9 mouse cellular contexts compared by ENCODE assay signal in the genomic region with DNA sequence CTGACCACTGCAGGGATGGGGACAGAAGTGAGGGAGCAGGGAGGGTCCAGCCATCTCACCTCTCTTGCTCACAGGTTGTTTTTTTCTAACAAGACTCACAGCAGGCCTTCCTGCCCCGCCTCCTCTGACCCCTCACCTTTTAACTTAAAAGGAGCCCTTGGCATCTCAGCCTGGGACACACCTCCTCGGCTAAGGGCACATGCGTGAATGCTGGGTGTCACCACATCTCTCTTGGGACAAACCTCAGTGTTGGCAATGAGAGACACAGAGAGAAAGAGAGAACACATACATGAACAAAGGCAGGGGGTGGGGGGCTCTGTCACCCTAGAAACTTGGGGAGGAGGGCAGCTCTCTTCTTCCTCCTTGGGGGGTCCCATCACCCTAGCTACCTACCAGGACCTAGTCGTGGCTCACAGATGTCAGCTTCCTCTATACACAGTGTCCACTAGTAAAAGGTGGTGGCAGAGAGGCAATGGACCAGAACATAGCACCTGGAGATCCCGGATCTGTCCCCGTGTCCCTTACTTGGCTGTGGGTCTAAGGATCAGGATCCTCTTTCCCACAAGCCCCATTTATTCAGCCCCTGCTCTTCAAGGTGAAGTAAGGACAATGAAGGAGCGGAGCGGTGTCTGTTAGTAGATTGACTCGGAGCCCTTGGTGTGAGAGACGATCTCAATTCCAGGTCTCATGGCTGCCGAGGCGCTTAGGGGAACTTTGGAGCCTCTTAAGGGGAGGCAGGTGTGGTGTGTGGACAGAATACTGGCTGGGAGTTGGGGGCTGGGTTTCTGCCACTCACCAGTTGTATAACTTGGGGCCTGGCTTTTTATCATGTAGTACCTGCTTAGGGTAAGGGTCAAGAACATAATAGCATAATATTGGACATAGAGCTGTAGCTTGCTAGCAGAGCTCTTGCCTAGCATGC. TPM values are rescaled to one million over a fixed set of nuclear protein-coding genes. Genes with fewer than 3 reads are reported as not detected.
A peak's percentile ranks its signal among the peaks of the same experiment; 100 is the strongest.
DNase-seq lines count a peak whose midpoint lies in the region; ATAC-seq and TF ChIP-seq lines count a peak whose summit lies in the region.
"Had no signal": no experiment of that assay in that cellular context is flagged by ENCODE, and none has a peak within 500 bp of the region (broad histone marks: within the 10 kb centered on the region; RNA-seq: fewer than 3 reads in every experiment).

No protein-coding gene starts in this region.

- 49% methylated on average over 12 of the region's 12 CpGs for WGBS in forebrain, embryonic 12.5 days
- WGBS in kidney, embryonic 16.5 days, result 45% methylated on average over 12 of the region's 12 CpGs
- WGBS in neural tube, embryonic 15.5 days, result 44% methylated on average over 12 of the region's 12 CpGs

- no peak for TF ChIP-seq CTCF in left cerebral cortex, adult 2 months (IDR thresholded peaks at IDR 0.05)

- no peak for DNase-seq in left cerebral cortex, adult 2 months (ENCODE audit: extremely low spot score in 1 of 2, low spot score in 2 of 2)
- no peak for DNase-seq in left cerebral cortex, postnatal 25 days (ENCODE audit: low spot score in 2 of 2)
- no peak for DNase-seq in left cerebral cortex, postnatal 36 days (ENCODE audit: low spot score in 2 of 2)
- no peak for DNase-seq in urinary bladder, adult 2 months (ENCODE audit: low spot score)
- DNase-seq in ovary, adult 18-20 months (ENCODE audit: low spot score), result no peak

- H3K27me3 ChIP-seq in forebrain, embryonic 12.5 days, result no peaks in the 10 kb centered on the region
- H3K27me3 ChIP-seq in kidney, embryonic 16.5 days (ENCODE audit: insufficient read depth, low read length), result no peaks in the 10 kb centered on the region
- H3K27me3 ChIP-seq in neural tube, embryonic 15.5 days (replicated peaks), result no peaks in the 10 kb centered on the region

- intact Hi-C loops in left cerebral cortex, adult 2 months (cut with DNase I), result no loop called here
- intact Hi-C loops in left cerebral cortex, postnatal 25 days (cut with DNase I), result no loop called here
- intact Hi-C loops in left cerebral cortex, postnatal 36 days (cut with DNase I), result loop anchor here (2.0 kb wide), 1 partner anchor 37 kb away; no protein-coding TSS in a partner anchor

- H3K4me2 ChIP-seq in forebrain, embryonic 12.5 days, result peak overlapping the region; percentile 50
- H3K4me2 ChIP-seq in kidney, embryonic 16.5 days (replicated peaks; ENCODE audit: low read depth, low read length), result peak overlapping the region; percentile 41; the same call in 1 of the 2 replicates
- peak overlapping the region; percentile 94 for H3K4me2 ChIP-seq in neural tube, embryonic 15.5 days

- no peaks in the 10 kb centered on the region for H3K9me3 ChIP-seq in forebrain, embryonic 12.5 days
- H3K9me3 ChIP-seq in kidney, embryonic 16.5 days (ENCODE audit: low read length), result no peaks in the 10 kb centered on the region
- no peaks in the 10 kb centered on the region for H3K9me3 ChIP-seq in neural tube, embryonic 15.5 days (replicated peaks)

- H3K27ac ChIP-seq in left cerebral cortex, adult 2 months, result peak overlapping the region; percentile 100
- H3K27ac ChIP-seq in forebrain, embryonic 12.5 days, result peak overlapping the region; percentile 94
- H3K27ac ChIP-seq in kidney, embryonic 16.5 days (ENCODE audit: low read length), result peak overlapping the region; percentile 27
- peak overlapping the region; percentile 84 for H3K27ac ChIP-seq in neural tube, embryonic 15.5 days (replicated peaks)
- H3K27ac ChIP-seq: macrophage had no signal

- no peaks in the 10 kb centered on the region for H3K36me3 ChIP-seq in forebrain, embryonic 12.5 days (replicated peaks)
- H3K36me3 ChIP-seq in kidney, embryonic 16.5 days (ENCODE audit: insufficient read depth, low read length), result no peaks in the 10 kb centered on the region
- no peaks in the 10 kb centered on the region for H3K36me3 ChIP-seq in neural tube, embryonic 15.5 days

- H3K9ac ChIP-seq in forebrain, embryonic 12.5 days, result peak overlapping the region; percentile 55; the same call in 1 of the 2 replicates
- peak overlapping the region; percentile 3; the same call in 1 of the 2 replicates for H3K9ac ChIP-seq in kidney, embryonic 16.5 days (replicated peaks; ENCODE audit: low read length)
- H3K9ac ChIP-seq in neural tube, embryonic 15.5 days (replicated peaks), result peak overlapping the region; percentile 31

- peak overlapping the region; percentile 1 for H3K4me3 ChIP-seq in left cerebral cortex, adult 2 months
- no peak overlapping the region for H3K4me3 ChIP-seq in forebrain, embryonic 12.5 days (replicated peaks)
- H3K4me3 ChIP-seq in kidney, embryonic 16.5 days (ENCODE audit: low read length), result no peak overlapping the region
- H3K4me3 ChIP-seq in neural tube, embryonic 15.5 days (replicated peaks), result peak overlapping the region; percentile 31

- peaks cover 90% of the 10 kb centered on the region for H3K4me1 ChIP-seq in forebrain, embryonic 12.5 days
- H3K4me1 ChIP-seq in kidney, embryonic 16.5 days (ENCODE audit: insufficient read depth, low read length), result peaks cover 87% of the 10 kb centered on the region
- H3K4me1 ChIP-seq in neural tube, embryonic 15.5 days, result peaks cover 83% of the 10 kb centered on the region

- ATAC-seq in forebrain, embryonic 12.5 days (ENCODE audit: low FRiP score), result no peak
- ATAC-seq in kidney, embryonic 16.5 days (ENCODE audit: low FRiP score, low TSS enrichment), result no peak
- ATAC-seq in neural tube, embryonic 15.5 days (ENCODE audit: low FRiP score), result no peak

RNA-seq across cellular contexts. Expression of a gene that starts 5.8 kb away (rescaled TPM):
- 100 to 1,000 TPM; 730 to 768 TPM for total RNA-seq in left cerebral cortex, adult 2 months (2021)
- 100 to 1,000 TPM; 719 to 771 TPM for total RNA-seq in left cerebral cortex, postnatal 25 days (2021)
- 53.4 and 59.8 TPM in 2 replicates for polyA plus RNA-seq in forebrain, embryonic 12.5 days (2016; fragmentation: Nextera tagmentation; extraction: Ambion mirVana)
- polyA plus RNA-seq in kidney, embryonic 16.5 days (2015; fragmentation: Nextera tagmentation; extraction: Ambion mirVana), result 24.4 and 25.9 TPM in 2 replicates
- 104 and 125 TPM in 2 replicates for polyA plus RNA-seq in neural tube, embryonic 15.5 days (2015; fragmentation: Nextera tagmentation; extraction: Ambion mirVana)
- total RNA-seq in left cerebral cortex, postnatal 36 days (2021), result 100 to 1,000 TPM; 718 to 779 TPM
- polyA plus RNA-seq in urinary bladder, adult 2 months (2012; rRNA removed), result 62.2 and 88.1 TPM in 2 replicates

RNA-seq across cellular contexts. Expression of a gene that starts 17.0 kb away (rescaled TPM):
- total RNA-seq in left cerebral cortex, adult 2 months (2021), result 100 to 1,000 TPM; 126 to 134 TPM
- total RNA-seq in left cerebral cortex, postnatal 25 days (2021), result 100 to 1,000 TPM; 116 to 131 TPM
- polyA plus RNA-seq in forebrain, embryonic 12.5 days (2016; fragmentation: Nextera tagmentation; extraction: Ambion mirVana), result 88.1 and 95.0 TPM in 2 replicates
- polyA plus RNA-seq in kidney, embryonic 16.5 days (2015; fragmentation: Nextera tagmentation; extraction: Ambion mirVana), result 71.4 and 73.9 TPM in 2 replicates
- 59.6 and 60.9 TPM in 2 replicates for polyA plus RNA-seq in neural tube, embryonic 15.5 days (2015; fragmentation: Nextera tagmentation; extraction: Ambion mirVana)
- 100 to 1,000 TPM; 123 to 133 TPM for total RNA-seq in left cerebral cortex, postnatal 36 days (2021)
- 29.6 and 32.8 TPM in 2 replicates for polyA plus RNA-seq in urinary bladder, adult 2 months (2012; rRNA removed)

RNA-seq across cellular contexts. Expression of a gene that starts 28.9 kb away (rescaled TPM):
- 100 to 1,000 TPM in 1 of 2 experiments, 10 to 100 TPM in 1; 91.9 to 153 TPM for total RNA-seq in left cerebral cortex, adult 2 months (2021)
- total RNA-seq in left cerebral cortex, postnatal 25 days (2021), result 100 to 1,000 TPM in 1 of 2 experiments, 10 to 100 TPM in 1; 92.5 to 121 TPM
- 2.1 and 2.2 TPM in 2 replicates for polyA plus RNA-seq in forebrain, embryonic 12.5 days (2016; fragmentation: Nextera tagmentation; extraction: Ambion mirVana)
- 2.2 and 2.4 TPM in 2 replicates for polyA plus RNA-seq in kidney, embryonic 16.5 days (2015; fragmentation: Nextera tagmentation; extraction: Ambion mirVana)
- polyA plus RNA-seq in neural tube, embryonic 15.5 days (2015; fragmentation: Nextera tagmentation; extraction: Ambion mirVana), result 3.8 and 4.0 TPM in 2 replicates
- total RNA-seq in left cerebral cortex, postnatal 36 days (2021), result 100 to 1,000 TPM; 117 to 141 TPM
- 119 and 219 TPM in 2 replicates for polyA plus RNA-seq in urinary bladder, adult 2 months (2012; rRNA removed)

RNA-seq across cellular contexts. Expression of a gene that starts 45.1 kb away (rescaled TPM):
- not detected for total RNA-seq in left cerebral cortex, adult 2 months (2021)
- total RNA-seq in left cerebral cortex, postnatal 25 days (2021), result not detected
- 0.14 TPM in 1 of 2 replicates, not detected in the other for polyA plus RNA-seq in forebrain, embryonic 12.5 days (2016; fragmentation: Nextera tagmentation; extraction: Ambion mirVana)
- 0.11 TPM in 1 of 2 replicates, not detected in the other for polyA plus RNA-seq in kidney, embryonic 16.5 days (2015; fragmentation: Nextera tagmentation; extraction: Ambion mirVana)
- not detected in 2 replicates for polyA plus RNA-seq in neural tube, embryonic 15.5 days (2015; fragmentation: Nextera tagmentation; extraction: Ambion mirVana)
- total RNA-seq in left cerebral cortex, postnatal 36 days (2021), result not detected
- polyA plus RNA-seq in urinary bladder, adult 2 months (2012; rRNA removed), result 0.38 and 0.73 TPM in 2 replicates
- polyA plus RNA-seq: macrophage had no signal

RNA-seq across cellular contexts. Expression of a gene that starts 49.1 kb away (rescaled TPM):
- total RNA-seq in left cerebral cortex, adult 2 months (2021), result 100 to 1,000 TPM; 178 to 192 TPM
- total RNA-seq in left cerebral cortex, postnatal 25 days (2021), result 100 to 1,000 TPM; 190 to 193 TPM
- polyA plus RNA-seq in forebrain, embryonic 12.5 days (2016; fragmentation: Nextera tagmentation; extraction: Ambion mirVana), result 39.3 and 39.9 TPM in 2 replicates
- 23.7 and 24.2 TPM in 2 replicates for polyA plus RNA-seq in kidney, embryonic 16.5 days (2015; fragmentation: Nextera tagmentation; extraction: Ambion mirVana)
- 27.5 and 30.1 TPM in 2 replicates for polyA plus RNA-seq in neural tube, embryonic 15.5 days (2015; fragmentation: Nextera tagmentation; extraction: Ambion mirVana)
- total RNA-seq in left cerebral cortex, postnatal 36 days (2021), result 100 to 1,000 TPM; 169 to 193 TPM
- polyA plus RNA-seq in urinary bladder, adult 2 months (2012; rRNA removed), result 57.0 and 58.7 TPM in 2 replicates

Comparison
In these comparisons a context has a peak if more than half of its experiments do, and no peak if none do; other contexts are left out.
1. H3K27ac ChIP-seq: peak in every context shown above with its lines; median percentile 100 in left cerebral cortex, adult 2 months; 94 in forebrain, embryonic 12.5 days; 84 in neural tube, embryonic 15.5 days; 27 in kidney, embryonic 16.5 days.
2. H3K4me3 ChIP-seq: peak in left cerebral cortex, adult 2 months (single experiment) and neural tube, embryonic 15.5 days (single experiment); none in forebrain, embryonic 12.5 days (single experiment) and kidney, embryonic 16.5 days (single experiment).
3. H3K4me2 ChIP-seq: peak in every context shown above with its lines; median percentile 94 in neural tube, embryonic 15.5 days; 50 in forebrain, embryonic 12.5 days; 41 in kidney, embryonic 16.5 days.
4. H3K9ac ChIP-seq: peak in every context shown above with its lines; median percentile 55 in forebrain, embryonic 12.5 days; 31 in neural tube, embryonic 15.5 days; 3 in kidney, embryonic 16.5 days.
5. RNA of a gene that starts 28.9 kb away (polyA plus RNA-seq): 119 to 219 TPM in urinary bladder, adult 2 months; 3.8 to 4.0 TPM in neural tube, embryonic 15.5 days, 2.2 to 2.4 TPM in kidney, embryonic 16.5 days and 2.1 to 2.2 TPM in forebrain, embryonic 12.5 days; every median in the first group is over 10 times any median in the second.